Mouse (Mus musculus) MEL (cell line): ENCODE measurements around the gene Gak. TPM values are rescaled to one million over a fixed set of nuclear protein-coding genes. Genes with fewer than 3 reads are reported as not detected.

ENCODE experiments used
- DNase-seq: peaks from one replicate; pipeline ENCODE4 v3.0.0; 2011; ENCODE audit warnings: low read depth, low spot score
- H3K27ac ChIP-seq: 2 replicates; pipeline ENCODE4 v1.5.1; 2012; ENCODE audit warnings: low read depth, mild to moderate bottlenecking, control low read depth, low read length, moderate library complexity; ENCODE audit not compliant: control insufficient read depth
- H3K27me3 ChIP-seq, 2 experiments: fragments of 150-350 bp in 1 of 2; sonication (generic) in 1 of 2; 2 replicates each; pipeline ENCODE4 v1.6.1; 2012; ENCODE audit warnings: low read length in 2 of 2, mild to moderate bottlenecking in 2 of 2, improper control_type of control experiment in 1 of 2, moderate library complexity in 1 of 2; ENCODE audit not compliant: insufficient read depth in 2 of 2, control insufficient read depth in 1 of 2
- H3K36me3 ChIP-seq, 2 experiments: 2 replicates each; pipeline ENCODE4 v1.6.1; 2012 to 2014; ENCODE audit warnings: low read length in 2 of 2, improper control_type of control experiment in 1 of 2, inconsistent platforms in 1 of 2, mild to moderate bottlenecking in 1 of 2; ENCODE audit not compliant: insufficient read depth in 2 of 2, control insufficient read depth in 1 of 2
- H3K4me1 ChIP-seq, 2 experiments: fragments of 150-350 bp in 1 of 2; sonication (generic) in 1 of 2; 2 replicates each; pipeline ENCODE4 v1.6.1; 2012; ENCODE audit warnings: low read length in 2 of 2, improper control_type of control experiment in 1 of 2, mild to moderate bottlenecking in 1 of 2; ENCODE audit not compliant: insufficient read depth in 2 of 2, control insufficient read depth in 1 of 2
- H3K4me3 ChIP-seq, 2 experiments: fragments of 150-350 bp in 1 of 2; sonication (generic) in 1 of 2; 2 replicates each; pipeline ENCODE4 v1.5.1; 2012; ENCODE audit warnings: low read depth in 2 of 2, low read length in 2 of 2, mild to moderate bottlenecking in 2 of 2, moderate library complexity in 2 of 2, control low read depth in 1 of 2, improper control_type of control experiment in 1 of 2; ENCODE audit not compliant: control insufficient read depth in 1 of 2, insufficient read depth in 1 of 2
- H3K79me2 ChIP-seq: 2 replicates; pipeline ENCODE4 v1.6.1; 2012; ENCODE audit warnings: mild to moderate bottlenecking, low read length, moderate library complexity; ENCODE audit not compliant: control insufficient read depth, poor library complexity, insufficient read depth
- H3K9ac ChIP-seq: 2 replicates; pipeline ENCODE4 v1.6.1; 2012; ENCODE audit warnings: low read depth, mild to moderate bottlenecking, control low read depth, low read length, moderate library complexity; ENCODE audit not compliant: control insufficient read depth, poor library complexity, severe bottlenecking
- H3K9me3 ChIP-seq: fragments of 150-350 bp; sonication (generic); replicated peaks from 2 replicates; pipeline ENCODE4 v1.6.1; 2012; ENCODE audit warnings: mild to moderate bottlenecking, low read length, improper control_type of control experiment, moderate library complexity; ENCODE audit not compliant: insufficient read depth
- BHLHE40 ChIP-seq: IDR thresholded peaks from 2 replicates; pipeline ENCODE4 v1.6.1; 2012; ENCODE audit warnings: low read depth, mild to moderate bottlenecking, inconsistent platforms, low read length, improper control_type of control experiment, borderline replicate concordance
- CHD1 ChIP-seq: IDR thresholded peaks from 2 replicates; pipeline ENCODE4 v1.6.1; 2012; ENCODE audit warnings: low read depth, mild to moderate bottlenecking, inconsistent platforms, low read length, improper control_type of control experiment
- CTCF ChIP-seq, 3 experiments: IDR thresholded peaks in 2 of 3; conservative IDR thresholded peaks in 1 of 3; 2 replicates each; pipeline ENCODE4 v1.5.1; 2011 to 2012; ENCODE audit warnings: low read length in 3 of 3, low read depth in 2 of 3, mild to moderate bottlenecking in 2 of 3, improper control_type of control experiment in 1 of 3, inconsistent platforms in 1 of 3, mixed read lengths in 1 of 3, moderate library complexity in 1 of 3; ENCODE audit not compliant: control insufficient read depth in 1 of 3, insufficient read depth in 1 of 3, poor library complexity in 1 of 3, severe bottlenecking in 1 of 3
- E2F4 ChIP-seq: IDR thresholded peaks from 2 replicates; pipeline ENCODE4 v1.6.1; 2011; ENCODE audit warnings: low read depth, low read length, improper control_type of control experiment, borderline replicate concordance
- ETS1 ChIP-seq: IDR thresholded peaks from 2 replicates; pipeline ENCODE4 v1.6.1; 2012; ENCODE audit warnings: low read depth, mild to moderate bottlenecking, inconsistent platforms, low read length, improper control_type of control experiment, moderate library complexity
- GABPA ChIP-seq: IDR thresholded peaks from 2 replicates; pipeline ENCODE4 v1.6.1; 2012; ENCODE audit warnings: low read depth, mild to moderate bottlenecking, inconsistent platforms, low read length, improper control_type of control experiment, moderate library complexity
- HCFC1 ChIP-seq: IDR thresholded peaks from 2 replicates; pipeline ENCODE4 v1.6.1; 2012; ENCODE audit warnings: low read depth, mild to moderate bottlenecking, inconsistent platforms, low read length, improper control_type of control experiment, moderate library complexity
- JUND ChIP-seq: IDR thresholded peaks from 2 replicates; pipeline ENCODE4 v1.6.1; 2011; ENCODE audit warnings: low read depth, mild to moderate bottlenecking, improper control_type of control experiment, low read length
- MAFK ChIP-seq: IDR thresholded peaks from 2 replicates; pipeline ENCODE4 v1.6.1; 2011; ENCODE audit warnings: low read depth, mild to moderate bottlenecking, low read length, improper control_type of control experiment, borderline replicate concordance
- MEF2A ChIP-seq: IDR thresholded peaks from 2 replicates; pipeline ENCODE4 v1.6.1; 2014; ENCODE audit warnings: low read depth, mild to moderate bottlenecking, inconsistent platforms, low read length, improper control_type of control experiment; ENCODE audit not compliant: poor library complexity, insufficient replicate concordance, severe bottlenecking; ENCODE audit errors: extremely low read depth
- MXI1 ChIP-seq: IDR thresholded peaks from 2 replicates; pipeline ENCODE4 v1.6.1; 2011; ENCODE audit warnings: mild to moderate bottlenecking, low read depth, low read length, improper control_type of control experiment
- NELFE ChIP-seq: IDR thresholded peaks from 2 replicates; pipeline ENCODE4 v1.6.1; 2011; ENCODE audit warnings: low read depth, low read length, improper control_type of control experiment
- POLR2A ChIP-seq, 2 experiments: IDR thresholded peaks; 2 replicates each; pipeline ENCODE4 v1.6.1; 2011 to 2012; ENCODE audit warnings: low read length in 2 of 2, mild to moderate bottlenecking in 2 of 2, control low read depth in 1 of 2, improper control_type of control experiment in 1 of 2, low read depth in 1 of 2, moderate library complexity in 1 of 2; ENCODE audit not compliant: control insufficient read depth in 1 of 2, insufficient read depth in 1 of 2, poor library complexity in 1 of 2
- POLR2AphosphoS5 ChIP-seq: IDR thresholded peaks from 2 replicates; pipeline ENCODE4 v1.6.1; 2012; ENCODE audit warnings: low read depth, borderline replicate concordance, mild to moderate bottlenecking, inconsistent platforms, low read length, moderate library complexity, mixed read lengths
- SMC3 ChIP-seq: IDR thresholded peaks from 2 replicates; pipeline ENCODE4 v1.6.1; 2011; ENCODE audit warnings: low read depth, low read length, improper control_type of control experiment
- TAL1 ChIP-seq: IDR thresholded peaks from 2 replicates; pipeline ENCODE4 v1.6.1; 2012; ENCODE audit warnings: mild to moderate bottlenecking, inconsistent platforms, low read length, moderate library complexity, mixed read lengths
- TCF12 ChIP-seq: IDR thresholded peaks from 2 replicates; pipeline ENCODE4 v1.6.1; 2014; ENCODE audit warnings: low read depth, mild to moderate bottlenecking, inconsistent platforms, low read length, improper control_type of control experiment, moderate library complexity
- ZC3H11A ChIP-seq: IDR thresholded peaks from 2 replicates; pipeline ENCODE4 v1.6.1; 2012; ENCODE audit warnings: low read depth, mild to moderate bottlenecking, inconsistent platforms, low read length, improper control_type of control experiment
- ZKSCAN1 ChIP-seq: IDR thresholded peaks from 2 replicates; pipeline ENCODE4 v1.6.1; 2012; ENCODE audit warnings: low read depth, mild to moderate bottlenecking, inconsistent platforms, low read length, improper control_type of control experiment, moderate library complexity
- polyA plus RNA-seq, 2 experiments: library from polyadenylated mRNA; stranded (reverse) in 1 of 2; unstranded in 1 of 2; fragments of >175 nt in 1 of 2; fragments of >200 nt in 1 of 2; gene quantifications; 2 replicates each; pipeline versions ENCODE4 v1.2.1 to v1.2.4; 2012; ENCODE audit warnings: low replicate concordance in 2 of 2, low read depth in 1 of 2; ENCODE audit not compliant: insufficient read length in 2 of 2, insufficient read depth in 1 of 2, missing spikeins in 1 of 2
- total RNA-seq: library from RNA; depleted of rRNA; stranded (reverse); fragments of 300-350 nt; gene quantifications from 2 replicates; pipeline ENCODE4 v1.2.3, GENCODE M21; 2012

Gene Gak
- total and polyA plus RNA-seq, 3 experiments = 48.5 to 76.4 TPM; not detected in 1

DNA sequence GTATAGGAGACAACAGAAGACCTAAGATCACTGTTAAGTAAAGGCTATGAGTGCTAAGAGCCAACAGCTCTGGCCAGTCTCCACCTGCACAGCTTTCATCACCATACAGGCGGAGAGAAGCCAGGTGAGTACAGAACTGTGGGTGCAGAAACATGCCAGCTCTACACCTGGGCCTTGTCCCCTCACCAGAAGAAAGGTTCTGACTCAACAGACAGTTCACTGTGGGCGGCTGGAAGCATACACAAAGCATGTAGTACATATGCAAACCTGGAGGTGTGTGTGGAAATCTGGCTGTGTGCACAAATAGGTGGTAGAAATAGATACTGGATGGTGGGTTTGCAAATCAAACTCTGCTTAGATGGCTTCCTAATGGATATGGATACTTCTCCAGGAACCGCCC is 107.0 kb downstream of the Gak start:
- H3K79me2 ChIP-seq = no peaks in the 10 kb centered on the region
- TF ChIP-seq E2F4 = no peak
- TF ChIP-seq CHD1 = no peak
- no peak for TF ChIP-seq POLR2AphosphoS5
- H3K27ac ChIP-seq = no peak overlapping the region
- DNase-seq = no peak
- no peaks in the 10 kb centered on the region for H3K4me1 ChIP-seq
- H3K9ac ChIP-seq = no peak overlapping the region
- no peak overlapping the region for H3K4me3 ChIP-seq
- H3K27me3 ChIP-seq = no peaks in the 10 kb centered on the region
- no peaks in the 10 kb centered on the region for H3K9me3 ChIP-seq
- H3K36me3 ChIP-seq = no peaks in the 10 kb centered on the region

DNA sequence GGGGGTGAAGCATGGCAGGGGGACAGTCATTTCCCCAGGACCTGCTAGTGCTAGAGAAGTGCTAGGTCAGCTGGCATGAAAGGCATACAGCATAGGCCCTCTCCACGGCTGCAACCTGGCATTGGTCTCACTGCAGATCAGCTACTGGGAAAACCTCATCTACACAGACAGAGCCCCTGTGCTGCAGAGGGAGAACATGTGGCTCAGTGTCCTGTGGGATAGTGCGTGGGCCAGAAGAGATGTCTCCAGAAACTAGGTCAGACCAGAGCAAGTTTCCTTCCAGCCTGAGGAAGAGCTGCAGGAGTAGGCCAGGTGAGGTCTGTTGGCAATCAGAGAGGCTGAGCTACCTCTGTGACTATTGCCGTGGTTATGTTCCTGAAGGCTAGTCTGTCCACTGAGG is 107.7 kb downstream of the Gak start:
- Histone ChIP-seq H3K4me3 (no peak overlapping the region), H3K36me3 (peaks cover 0 to 2% of the 10 kb centered on the region in 2 experiments; a peak in 2 of 4 replicates), H3K9ac (no peak overlapping the region), H3K9me3 (no peaks in the 10 kb centered on the region), H3K79me2 (no peaks in the 10 kb centered on the region), H3K4me1 (peaks cover 0 to 4% of the 10 kb centered on the region in 2 experiments; a peak in 2 of 4 replicates), H3K27me3 (no peaks in the 10 kb centered on the region), H3K27ac (no peak overlapping the region)
- no peak for DNase-seq
- no peak for TF ChIP-seq TAL1
- TF ChIP-seq CTCF (IDR thresholded peaks at IDR 0.05 in 2 of 3, conservative IDR thresholded peaks at IDR 0.05 in 1 of 3; ENCODE audit: control insufficient read depth in 1 of 3, insufficient read depth in 1 of 3, low read depth in 2 of 3, low read length in 3 of 3, poor library complexity in 1 of 3, severe bottlenecking in 1 of 3) = no peak
- no peak for TF ChIP-seq MEF2A
- no peak for TF ChIP-seq CHD1
- TF ChIP-seq ETS1 = no peak
- TF ChIP-seq MXI1 = no peak
- TF ChIP-seq POLR2A (IDR thresholded peaks at IDR 0.05; ENCODE audit: control insufficient read depth in 1 of 2, insufficient read depth in 1 of 2, low read depth in 1 of 2, low read length in 2 of 2, poor library complexity in 1 of 2) = no peak
- TF ChIP-seq MAFK = no peak
- TF ChIP-seq HCFC1 = no peak
- TF ChIP-seq NELFE = no peak
- TF ChIP-seq BHLHE40 = no peak
- no peak for TF ChIP-seq SMC3
- TF ChIP-seq GABPA = no peak
- TF ChIP-seq POLR2AphosphoS5 = no peak
- no peak for TF ChIP-seq TCF12
- TF ChIP-seq ZC3H11A = no peak
- no peak for TF ChIP-seq ZKSCAN1
- TF ChIP-seq JUND = no peak
- TF ChIP-seq, all 39 proteins: peak for 0
